Mouse (Mus musculus) kidney, adult 2 months (tissue): ENCODE results near the gene Slc17a2. TPM values are rescaled to one million over a fixed set of nuclear protein-coding genes. Genes with fewer than 3 reads are reported as not detected.
"Not testable (repeated sequence)": the region's sequence is repeated elsewhere in the genome, so short reads cannot be mapped to it uniquely, and the experiment has no call there.

ENCODE experiments used
- DNase-seq: peaks from one replicate; pipeline ENCODE4 v3.0.0; 2021
- H3K27ac ChIP-seq: fragments of 200-500 bp; 2 replicates; pipeline ENCODE4 v1.5.1; 2012; ENCODE audit warnings: low read depth, low read length, control low read depth, inconsistent platforms; ENCODE audit not compliant: insufficient read depth
- H3K27me3 ChIP-seq: fragments of 200-500 bp; replicated peaks from 2 replicates; pipeline ENCODE4 v1.6.1; 2012; ENCODE audit warnings: mild to moderate bottlenecking, moderate library complexity, low read length, inconsistent platforms; ENCODE audit not compliant: control insufficient read depth, insufficient read depth
- H3K36me3 ChIP-seq: fragments of 200-500 bp; 2 replicates; pipeline ENCODE4 v1.6.1; 2012; ENCODE audit warnings: mild to moderate bottlenecking, moderate library complexity, low read length, inconsistent platforms; ENCODE audit not compliant: control insufficient read depth, insufficient read depth
- H3K4me1 ChIP-seq: fragments of 200-500 bp; 2 replicates; pipeline ENCODE4 v1.6.1; 2011; ENCODE audit warnings: low read length; ENCODE audit not compliant: control insufficient read depth, insufficient read depth
- H3K4me3 ChIP-seq: fragments of 200-500 bp; 2 replicates; pipeline ENCODE4 v1.5.1; 2011; ENCODE audit warnings: mild to moderate bottlenecking, low read depth, low read length, control low read depth; ENCODE audit not compliant: insufficient read depth
- CTCF ChIP-seq: fragments of 200-500 bp; conservative IDR thresholded peaks from 2 replicates; pipeline ENCODE4 v1.5.1; 2011; ENCODE audit warnings: low read depth, mild to moderate bottlenecking, control low read depth, low read length, moderate library complexity, mixed read lengths; ENCODE audit not compliant: insufficient read depth, insufficient read length
- POLR2A ChIP-seq: fragments of 200-500 bp; IDR thresholded peaks from one replicate; pipeline ENCODE4 v1.6.1; 2011; ENCODE audit warnings: low read depth, low read length, control low read depth
- WGBS: fragments of 180-500 bp; shearing (Covaris S2); methylation state at CpG from one replicate; pipeline ENCODE4 v1.1.7; 2018; 5-methylcytosine and 5-hydroxymethylcytosine counted together
- polyA plus RNA-seq: library from polyadenylated mRNA; depleted of rRNA; stranded (reverse); fragments of >200 nt; gene quantifications from 2 replicates; pipeline ENCODE4 v1.2.3, GENCODE M21; 2012

Gene Slc17a2
- polyA plus RNA-seq, 1 experiment, result 6.9 TPM

GRCm38 (mm10) chr13:23760972-23761864 lies 45.6 kb upstream of the Slc17a2 start, which contains the start of gene Hist1h4a:
Gene Hist1h4a, minus strand, starts transcription at chr13:23761230.
- TF ChIP-seq POLR2A (peak; percentile 68), CTCF (no peak)
- peaks cover 12% of the 10 kb centered on the region; the same call in 1 of the 2 replicates for H3K4me1 ChIP-seq
- peak; percentile 99 for DNase-seq
- no peaks in the 10 kb centered on the region for H3K27me3 ChIP-seq
- WGBS, result under 1% methylated on average over 68 of the region's 72 CpGs
- H3K27ac ChIP-seq, result peak within 1 kb of the TSS; percentile 39; the same call in 1 of the 2 replicates
- H3K4me3 ChIP-seq, result peak within 1 kb of the TSS; percentile 71
- H3K36me3 ChIP-seq, result no peaks in the 10 kb centered on the region

- peak; percentile 84 for DNase-seq
- H3K27ac ChIP-seq, result peak within 1 kb of the TSS; percentile 46; the same call in 1 of the 2 replicates
- H3K4me3 ChIP-seq, result peak within 1 kb of the TSS; percentile 53
- H3K4me1 ChIP-seq, result peaks cover 11% of the 10 kb centered on the region; the same call in 1 of the 2 replicates
- not testable (repeated sequence) for H3K27me3 ChIP-seq, H3K36me3 ChIP-seq
- 1% methylated on average over 30 of the region's 52 CpGs for WGBS
These were observed 44.6 kb upstream of the Slc17a2 start, which contains the start of gene Hist1h3a for GRCm38 (mm10) chr13:23761871-23762821. Gene Hist1h3a, minus strand, starts transcription at chr13:23762386.

GRCm38 (mm10) chr13:23763242-23763585 lies 43.6 kb upstream of the Slc17a2 start:
- no peak for TF ChIP-seq CTCF
- TF ChIP-seq POLR2A, result no peak
- no peaks in the 10 kb centered on the region for H3K36me3 ChIP-seq
- no peak for DNase-seq
- under 1% methylated on average over 10 of the region's 10 CpGs for WGBS
- peak overlapping the region; percentile 46; the same call in 1 of the 2 replicates for H3K27ac ChIP-seq
- peaks cover 8% of the 10 kb centered on the region; the same call in 1 of the 2 replicates for H3K4me1 ChIP-seq
- peak overlapping the region; percentile 52 for H3K4me3 ChIP-seq
- H3K27me3 ChIP-seq, result no peaks in the 10 kb centered on the region

- 5% methylated on average over 34 of the region's 34 CpGs for WGBS
- peak; percentile 89 for DNase-seq
- Histone ChIP-seq H3K27me3 (no peaks in the 10 kb centered on the region), H3K4me3 (peak within 1 kb of the TSS; percentile 52), H3K36me3 (no peaks in the 10 kb centered on the region), H3K4me1 (peaks cover 8% of the 10 kb centered on the region; the same call in 1 of the 2 replicates), H3K27ac (peak within 1 kb of the TSS; percentile 46; the same call in 1 of the 2 replicates)
- TF ChIP-seq CTCF (no peak), POLR2A (peak; percentile 31)
These were observed 43.0 kb upstream of the Slc17a2 start, which contains the start of gene Hist1h1a for GRCm38 (mm10) chr13:23763586-23764323. Gene Hist1h1a, plus strand, starts transcription at chr13:23763666.

GRCm38 (mm10) chr13:23764324-23765171 lies 42.2 kb upstream of the Slc17a2 start:
- DNase-seq, result no peak

GRCm38 (mm10) chr13:23765172-23765513 lies 41.6 kb upstream of the Slc17a2 start:
- DNase-seq, result no peak
- Histone ChIP-seq H3K27me3 (no peaks in the 10 kb centered on the region), H3K4me3 (no peak overlapping the region), H3K4me1 (peaks cover 8% of the 10 kb centered on the region; the same call in 1 of the 2 replicates), H3K27ac (no peak overlapping the region), H3K36me3 (no peaks in the 10 kb centered on the region)
- TF ChIP-seq CTCF, result no peak
- no peak for TF ChIP-seq POLR2A
- WGBS, result 94% methylated on average over 1 of the region's 1 CpGs

More at GRCm38 (mm10) chr13:23764324-23765171, 42.2 kb upstream of the Slc17a2 start:
- no peak overlapping the region for H3K27ac ChIP-seq
- no peaks in the 10 kb centered on the region for H3K27me3 ChIP-seq
- H3K36me3 ChIP-seq, result no peaks in the 10 kb centered on the region
- TF ChIP-seq CTCF (no peak), POLR2A (no peak)
- peaks cover 8% of the 10 kb centered on the region; the same call in 1 of the 2 replicates for H3K4me1 ChIP-seq
- H3K4me3 ChIP-seq, result no peak overlapping the region
- WGBS, result 65% methylated on average over 12 of the region's 12 CpGs
